Mouse (Mus musculus): ENCODE measurements around the gene Rpl36-ps4.
"Not testable (repeated sequence)": the region's sequence is repeated elsewhere in the genome, so short reads cannot be mapped to it uniquely, and the experiment has no call there.

The Rpl36-ps4 gene

DNA sequence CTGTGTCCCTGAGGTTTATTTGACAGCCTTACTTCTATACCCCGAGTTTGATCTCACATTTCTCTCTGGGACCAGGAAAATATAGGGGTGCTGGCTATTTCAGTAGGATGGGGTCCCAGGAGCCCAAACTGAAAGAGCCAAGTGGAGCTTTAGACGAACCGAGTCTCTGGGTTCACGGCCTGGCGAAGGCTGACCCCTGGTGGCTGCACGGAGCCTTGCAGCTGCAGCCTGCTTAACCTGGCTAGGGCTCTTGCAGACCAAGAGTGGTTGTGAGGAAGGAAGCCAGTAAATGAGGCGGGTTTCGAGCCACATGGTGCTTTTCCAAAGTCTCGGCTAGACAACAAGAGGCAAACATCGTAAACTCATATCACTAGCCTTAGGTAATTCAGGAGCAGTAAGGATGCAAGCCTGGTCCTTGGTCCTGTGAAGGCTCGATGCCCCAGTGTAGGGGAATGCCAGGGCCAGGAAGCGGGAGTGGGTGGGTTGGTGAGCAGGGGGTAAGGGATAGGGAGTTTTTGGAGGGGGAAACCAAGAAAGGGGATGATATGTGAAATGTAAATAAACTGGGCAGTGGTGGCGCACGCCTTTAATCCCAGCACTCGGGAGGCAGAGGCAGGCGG, 28.3 kb downstream of the Rpl36-ps4 start:
- DNase-seq, result peak; percentile 92

DNA sequence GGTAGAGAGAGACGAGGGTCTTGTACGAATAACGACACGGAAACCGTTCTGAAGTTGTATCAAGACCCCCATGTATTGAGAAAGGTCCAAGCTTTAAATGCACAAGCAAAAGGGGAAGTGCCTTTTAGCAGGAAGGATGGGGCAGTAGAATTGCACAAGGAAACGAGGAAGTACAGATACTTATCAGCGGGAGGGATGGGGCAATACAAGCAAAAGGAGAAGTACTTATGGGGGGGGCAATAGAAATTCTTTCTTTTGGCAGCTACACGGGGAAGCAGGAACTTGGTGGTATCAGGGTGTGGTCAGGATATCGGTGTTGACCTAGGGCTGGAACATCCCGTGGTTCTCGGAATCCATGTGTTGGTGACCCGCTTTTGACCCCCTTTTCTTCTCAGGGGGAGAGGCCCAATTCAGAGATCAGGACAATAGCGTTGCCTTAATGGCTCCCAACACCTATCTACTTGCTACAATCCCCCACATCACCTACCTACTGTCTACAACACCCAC, 33.9 kb downstream of the Rpl36-ps4 start:
- DNase-seq, result not testable (repeated sequence)

DNA sequence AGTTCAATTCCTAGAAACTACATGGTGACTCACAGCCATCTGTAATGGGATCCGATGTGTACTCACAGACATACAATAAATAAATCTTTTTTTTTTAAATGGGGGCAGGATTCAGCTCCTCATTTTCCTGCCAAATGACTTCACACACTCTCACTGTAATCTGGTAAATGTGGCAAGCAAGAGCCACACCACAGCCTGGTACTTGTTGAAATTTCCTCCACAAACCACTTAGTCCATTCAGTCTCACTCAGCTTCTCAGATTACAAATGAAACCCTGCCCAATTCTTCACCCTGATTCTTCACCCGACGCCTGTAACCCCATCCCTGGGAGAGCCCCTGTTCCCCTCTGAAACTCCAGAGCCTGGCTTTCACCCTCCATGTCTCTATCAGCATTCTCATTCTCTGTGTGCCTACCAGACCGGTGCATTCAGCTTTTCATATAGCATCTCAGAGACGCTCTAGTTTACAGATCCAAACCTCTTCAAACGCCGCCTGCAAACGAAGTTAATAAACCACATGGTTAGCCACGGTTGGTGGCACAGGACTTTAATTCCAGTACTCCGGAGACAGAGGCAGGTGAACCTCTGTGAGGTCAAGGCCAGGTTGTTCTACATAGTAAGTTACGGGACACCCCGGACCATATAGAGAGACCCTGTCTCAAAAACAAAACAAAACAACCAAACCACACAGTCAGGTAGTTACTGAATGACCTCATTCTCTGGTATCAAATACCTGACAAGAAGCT, 36.5 kb downstream of the Rpl36-ps4 start:
- DNase-seq, result no peak

- no peak for DNase-seq
Measured at GRCm38 (mm10) chr17:87958283-87958682, 37.5 kb downstream of the Rpl36-ps4 start.

- DNase-seq, result not testable (repeated sequence)
Measured at GRCm38 (mm10) chr17:87959406-87959805, 38.6 kb downstream of the Rpl36-ps4 start.

GRCm38 (mm10) chr17:87959931-87960330, 39.2 kb downstream of the Rpl36-ps4 start:
- DNase-seq, result not testable (repeated sequence)

GRCm38 (mm10) chr17:87963081-87964075, 42.6 kb downstream of the Rpl36-ps4 start:
- no peak for DNase-seq

GRCm38 (mm10) chr17:87968483-87968926, 47.7 kb downstream of the Rpl36-ps4 start:
- not testable (repeated sequence) for DNase-seq
